Mouse (Mus musculus) liver, embryonic 14.5 days (tissue): ENCODE measurements at regions not wholly inside any gene's neighbourhood (a gene's known extent, or its start where the extent isn't known, plus 50 kb on each side); places are given as distances from the start of the nearest gene placed in this dataset.

Experiments used
- CTCF ChIP-seq: IDR thresholded peaks from 2 replicates; pipeline ENCODE4 v1.5.1; 2016; ENCODE audit warnings: antibody characterized with exemption, low read depth, control low read depth
- EP300 ChIP-seq: IDR thresholded peaks from 2 replicates; pipeline ENCODE4 v1.6.1; 2016; ENCODE audit warnings: antibody characterized with exemption, low read depth

GRCm38 (mm10) chr10:111918071-111918507, 54.4 kb upstream of the Krr1 start:
- TF ChIP-seq CTCF (no peak), EP300 (no peak)
